Mouse (Mus musculus): ENCODE results near the gene Tbr1. TPM values are rescaled to one million over a fixed set of nuclear protein-coding genes. Genes with fewer than 3 reads are reported as not detected.

Gene Tbr1
- 0.08 and 0.09 TPM in 2 replicates for polyA plus RNA-seq (2015; fragmentation: Nextera tagmentation; extraction: Ambion mirVana)

DNA sequence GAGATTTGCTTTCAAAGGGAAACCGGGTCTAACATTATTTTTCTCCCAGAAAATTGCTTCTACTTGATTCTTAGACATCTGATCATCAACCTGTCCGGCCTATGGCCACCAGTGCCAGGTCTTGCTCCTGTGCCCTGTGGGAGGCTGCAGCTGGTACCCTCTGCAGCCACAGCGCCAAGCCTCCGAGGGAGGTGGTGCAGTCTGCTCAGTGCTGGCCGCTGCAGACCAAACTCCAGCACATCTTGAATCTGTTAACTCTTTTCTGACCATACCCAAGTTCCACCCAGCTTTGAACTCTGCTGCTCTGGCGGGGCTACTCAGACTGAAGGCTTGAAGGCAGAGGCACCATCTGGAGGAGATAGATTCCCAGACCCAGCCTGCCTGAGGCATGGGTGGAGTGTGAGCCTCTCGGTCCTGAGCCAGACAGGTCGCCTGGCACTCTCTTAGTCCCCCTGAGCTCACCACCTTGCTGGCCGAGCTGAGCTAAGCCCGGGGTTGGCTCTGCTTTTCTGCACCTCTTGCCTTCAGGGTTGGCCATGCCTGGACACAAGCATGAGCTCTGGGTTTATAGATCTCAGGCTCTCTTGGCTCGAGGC lies at the start of gene Tbr1:
Gene Tbr1 (plus strand): TSS at position 275 of the 596 bp plus-strand sequence.
- Histone ChIP-seq H3K36me3 (no peaks in the 10 kb centered on the region), H3K4me2 (peak within 1 kb of the TSS; percentile 26; the same call in 1 of the 2 replicates), H3K27me3 (peaks cover 61% of the 10 kb centered on the region), H3K4me3 (no peak within 1 kb of the TSS), H3K4me1 (peaks cover 17% of the 10 kb centered on the region), H3K9ac (no peak within 1 kb of the TSS), H3K27ac (no peak within 1 kb of the TSS), H3K9me3 (no peaks in the 10 kb centered on the region)
- ATAC-seq (ENCODE audit: borderline replicate concordance, extremely low read depth, low FRiP score, low TSS enrichment): 0 out of 2 replicates have a peak, but pooled peaks have one; percentile 9
- 9% methylated on average over 11 of the region's 11 CpGs for WGBS

DNA sequence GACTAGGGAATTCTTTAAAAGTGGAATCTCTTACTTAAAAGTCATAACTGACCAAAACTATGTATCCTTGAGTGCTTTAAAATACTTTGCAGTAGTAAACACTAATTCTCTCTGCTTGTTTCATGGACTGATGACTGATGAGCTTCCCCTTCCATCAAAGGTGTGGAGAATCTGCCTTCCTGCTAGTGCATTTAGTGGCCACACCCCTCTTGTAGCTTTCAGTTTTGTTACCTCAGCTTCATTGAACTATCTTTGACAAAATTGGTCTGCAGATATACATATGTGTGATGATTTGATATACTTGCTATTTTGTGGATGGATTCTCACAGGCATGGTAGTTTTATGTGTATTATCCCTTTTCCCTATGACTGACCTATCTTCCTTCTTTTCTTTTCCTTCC lies 47.7 kb upstream of the Tbr1 start:
- Histone ChIP-seq H3K36me3 (no peaks in the 10 kb centered on the region), H3K9ac (no peak overlapping the region), H3K27ac (no peak overlapping the region), H3K4me2 (no peak overlapping the region), H3K27me3 (no peaks in the 10 kb centered on the region), H3K4me1 (no peaks in the 10 kb centered on the region), H3K4me3 (no peak overlapping the region), H3K9me3 (no peaks in the 10 kb centered on the region)
- no peak for ATAC-seq (ENCODE audit: borderline replicate concordance, extremely low read depth, low FRiP score, low TSS enrichment)

DNA sequence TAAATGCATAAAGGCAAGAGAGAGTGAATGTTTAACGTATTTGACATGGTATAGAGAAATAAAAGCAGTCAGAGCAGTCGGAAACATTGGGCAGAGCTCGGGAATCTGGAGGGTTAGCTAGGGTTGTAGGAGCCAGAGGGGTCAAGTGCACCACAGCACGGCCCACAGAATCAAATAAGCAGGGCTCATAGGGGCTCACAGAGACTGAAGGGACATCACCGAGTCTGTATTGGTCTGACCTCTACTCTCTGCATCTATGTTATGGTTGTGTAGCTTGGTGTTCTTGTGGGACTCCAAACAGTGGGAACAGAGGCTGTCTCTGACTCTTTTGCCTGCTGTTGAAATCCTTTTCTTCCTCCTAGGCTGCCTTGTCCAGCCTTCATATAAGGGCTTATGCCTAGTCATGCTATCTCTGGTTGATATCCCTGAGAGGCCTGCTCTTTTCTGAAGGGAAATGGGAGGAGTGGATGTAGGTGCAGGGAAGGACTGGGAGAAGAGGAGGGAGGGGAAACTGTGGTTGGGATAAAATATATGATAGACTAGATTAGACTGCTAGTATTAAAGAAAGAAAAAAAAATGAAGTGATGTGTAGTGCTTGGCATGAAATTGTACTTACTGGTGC lies 43.4 kb upstream of the Tbr1 start:
- Histone ChIP-seq H3K4me2 (no peak overlapping the region), H3K4me1 (no peaks in the 10 kb centered on the region), H3K9me3 (no peaks in the 10 kb centered on the region), H3K27me3 (no peaks in the 10 kb centered on the region), H3K9ac (no peak overlapping the region), H3K36me3 (0 out of 2 replicates have a peak, but pooled peaks cover 3% of the 10 kb centered on the region), H3K27ac (no peak overlapping the region), H3K4me3 (no peak overlapping the region)
- 68% methylated on average over 5 of the region's 5 CpGs for WGBS
- no peak for ATAC-seq (ENCODE audit: borderline replicate concordance, extremely low read depth, low FRiP score, low TSS enrichment)

DNA sequence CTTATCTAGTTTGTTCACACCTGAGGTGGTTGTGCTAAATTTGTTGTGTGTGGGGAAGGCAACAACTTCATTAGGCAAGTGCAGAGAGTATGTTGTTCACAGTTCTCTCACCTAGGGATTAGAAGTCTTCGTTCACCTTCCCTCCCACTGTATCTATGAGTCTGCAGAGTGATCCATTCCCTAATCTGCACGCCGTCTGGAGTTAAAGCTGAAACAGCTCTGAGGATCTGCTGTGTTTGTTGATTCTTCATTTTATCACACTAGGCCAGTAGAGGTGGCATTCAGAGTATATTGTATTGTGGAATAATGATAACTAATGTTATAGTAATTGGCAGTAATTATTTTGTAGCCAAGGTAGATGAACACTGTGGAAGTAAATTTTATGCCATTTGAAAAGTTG lies 42.7 kb upstream of the Tbr1 start:
- no peaks in the 10 kb centered on the region for H3K27me3 ChIP-seq
- H3K9ac ChIP-seq: no peak overlapping the region
- no peak overlapping the region for H3K4me2 ChIP-seq
- 83% methylated on average over 3 of the region's 3 CpGs for WGBS
- H3K4me1 ChIP-seq: no peaks in the 10 kb centered on the region
- H3K27ac ChIP-seq: no peak overlapping the region
- no peak overlapping the region for H3K4me3 ChIP-seq
- no peak for ATAC-seq (ENCODE audit: borderline replicate concordance, extremely low read depth, low FRiP score, low TSS enrichment)
- no peaks in the 10 kb centered on the region for H3K9me3 ChIP-seq
- 0 out of 2 replicates have a peak, but pooled peaks cover 3% of the 10 kb centered on the region for H3K36me3 ChIP-seq

DNA sequence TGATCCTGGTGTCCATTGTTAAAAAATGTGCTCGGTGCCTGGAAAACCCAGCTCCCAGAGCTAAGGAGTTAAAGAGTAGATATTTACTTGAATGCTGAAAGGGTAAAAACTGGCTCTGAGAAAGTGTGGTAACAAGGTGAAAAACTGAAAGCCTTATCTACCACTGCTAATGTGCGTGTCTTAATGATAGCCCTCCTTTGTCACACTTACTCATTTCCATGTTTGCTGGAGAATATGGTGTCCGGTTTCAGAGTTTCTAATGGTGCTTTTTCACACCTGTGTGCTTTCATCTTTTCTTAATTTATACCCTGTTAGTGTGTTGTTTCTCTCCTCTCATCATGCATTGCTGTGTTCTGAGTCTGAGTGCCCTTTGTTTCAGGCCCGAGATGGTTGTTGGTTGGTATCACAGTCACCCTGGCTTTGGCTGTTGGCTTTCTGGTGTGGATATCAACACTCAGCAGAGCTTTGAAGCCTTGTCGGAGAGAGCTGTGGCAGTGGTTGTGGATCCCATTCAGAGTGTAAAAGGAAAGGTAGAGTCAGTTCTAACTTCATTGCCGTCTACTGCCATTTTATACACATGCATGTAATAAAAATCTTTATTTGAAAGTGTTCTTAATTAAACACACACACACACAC lies 38.1 kb upstream of the Tbr1 start:
- Histone ChIP-seq H3K27me3 (no peaks in the 10 kb centered on the region), H3K4me1 (no peaks in the 10 kb centered on the region), H3K9me3 (no peaks in the 10 kb centered on the region), H3K4me3 (no peak overlapping the region), H3K27ac (no peak overlapping the region), H3K4me2 (no peak overlapping the region), H3K9ac (no peak overlapping the region), H3K36me3 (0 out of 2 replicates have a peak, but pooled peaks cover 3% of the 10 kb centered on the region)
- WGBS: 68% methylated on average over 6 of the region's 6 CpGs
- ATAC-seq (ENCODE audit: borderline replicate concordance, extremely low read depth, low FRiP score, low TSS enrichment): no peak

DNA sequence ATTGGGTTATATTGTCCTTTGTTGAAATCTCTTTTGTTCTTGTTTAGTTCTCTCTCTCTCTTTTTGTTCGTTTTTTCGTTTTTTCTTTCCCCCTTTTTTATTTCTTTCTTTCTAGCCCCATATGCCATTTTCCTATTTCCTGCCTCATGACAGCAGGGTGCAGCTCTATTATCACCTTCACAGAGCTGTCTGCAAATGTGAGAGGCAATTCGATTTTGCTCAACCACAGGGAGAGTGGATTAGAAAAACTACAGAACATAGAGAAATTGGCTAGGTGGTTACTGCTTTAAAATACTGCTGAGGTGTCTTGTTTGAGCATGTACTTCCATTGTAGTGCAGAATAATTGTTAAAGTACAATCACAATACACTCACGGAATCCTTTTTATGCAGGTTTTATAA lies 37.2 kb upstream of the Tbr1 start:
- H3K9me3 ChIP-seq: no peaks in the 10 kb centered on the region
- WGBS: 72% methylated on average over 4 of the region's 4 CpGs
- H3K4me2 ChIP-seq: no peak overlapping the region
- H3K36me3 ChIP-seq: 0 out of 2 replicates have a peak, but pooled peaks cover 3% of the 10 kb centered on the region
- no peak overlapping the region for H3K27ac ChIP-seq
- no peak overlapping the region for H3K9ac ChIP-seq
- H3K27me3 ChIP-seq: no peaks in the 10 kb centered on the region
- no peak overlapping the region for H3K4me3 ChIP-seq
- no peaks in the 10 kb centered on the region for H3K4me1 ChIP-seq
- no peak for ATAC-seq (ENCODE audit: borderline replicate concordance, extremely low read depth, low FRiP score, low TSS enrichment)

DNA sequence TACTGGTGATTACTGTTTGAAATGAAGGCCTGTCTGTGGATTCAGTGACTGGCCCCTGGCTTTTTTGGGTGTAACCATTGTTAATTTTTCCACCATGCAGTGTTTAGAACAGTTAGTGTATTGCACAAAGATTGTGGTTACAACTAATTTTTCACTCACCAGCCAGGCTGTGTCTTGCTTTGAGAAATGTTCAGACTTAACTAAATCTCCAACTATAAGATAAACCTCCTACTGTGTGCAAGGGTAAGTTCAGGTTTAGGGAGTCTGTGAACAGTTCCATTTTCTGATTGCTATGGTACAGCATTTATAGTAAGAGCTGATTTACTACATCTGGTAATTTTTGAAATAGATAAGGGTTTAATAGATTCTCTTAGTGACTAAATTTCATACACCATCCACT lies 21.9 kb upstream of the Tbr1 start:
- H3K9me3 ChIP-seq: no peaks in the 10 kb centered on the region
- H3K27ac ChIP-seq: no peak overlapping the region
- no peak overlapping the region for H3K4me3 ChIP-seq
- H3K36me3 ChIP-seq: peaks cover 11% of the 10 kb centered on the region; the same call in 1 of the 2 replicates
- no peaks in the 10 kb centered on the region for H3K27me3 ChIP-seq
- no peak for ATAC-seq (ENCODE audit: borderline replicate concordance, extremely low read depth, low FRiP score, low TSS enrichment)
- H3K4me2 ChIP-seq: no peak overlapping the region
- no peak overlapping the region for H3K9ac ChIP-seq
- H3K4me1 ChIP-seq: no peaks in the 10 kb centered on the region

DNA sequence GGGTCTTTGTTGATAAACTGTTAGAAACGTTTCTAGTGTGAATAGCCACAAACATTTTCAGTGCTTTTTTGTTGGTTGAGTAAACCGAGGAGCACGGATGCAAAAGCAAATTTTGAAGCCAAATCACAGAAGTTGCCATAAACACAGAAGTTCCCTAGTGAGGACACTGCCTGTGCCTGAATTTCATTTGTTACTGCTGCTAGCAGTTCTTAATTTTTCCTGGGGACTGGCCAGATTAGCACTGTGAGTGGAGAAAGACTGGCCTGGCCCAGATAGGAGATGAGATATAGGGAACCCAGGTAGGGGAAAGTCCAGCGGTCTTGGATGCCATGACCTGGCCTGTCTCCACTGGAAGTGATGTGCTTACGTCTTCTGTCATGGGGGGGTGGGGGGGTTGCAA lies 7.8 kb upstream of the Tbr1 start:
- H3K9me3 ChIP-seq: no peaks in the 10 kb centered on the region
- H3K4me3 ChIP-seq: no peak overlapping the region
- H3K27ac ChIP-seq: no peak overlapping the region
- H3K27me3 ChIP-seq: no peaks in the 10 kb centered on the region
- no peaks in the 10 kb centered on the region for H3K36me3 ChIP-seq
- ATAC-seq (ENCODE audit: borderline replicate concordance, extremely low read depth, low FRiP score, low TSS enrichment): no peak
- H3K9ac ChIP-seq: no peak overlapping the region
- 68% methylated on average over 5 of the region's 5 CpGs for WGBS
- no peaks in the 10 kb centered on the region for H3K4me1 ChIP-seq
- no peak overlapping the region for H3K4me2 ChIP-seq

DNA sequence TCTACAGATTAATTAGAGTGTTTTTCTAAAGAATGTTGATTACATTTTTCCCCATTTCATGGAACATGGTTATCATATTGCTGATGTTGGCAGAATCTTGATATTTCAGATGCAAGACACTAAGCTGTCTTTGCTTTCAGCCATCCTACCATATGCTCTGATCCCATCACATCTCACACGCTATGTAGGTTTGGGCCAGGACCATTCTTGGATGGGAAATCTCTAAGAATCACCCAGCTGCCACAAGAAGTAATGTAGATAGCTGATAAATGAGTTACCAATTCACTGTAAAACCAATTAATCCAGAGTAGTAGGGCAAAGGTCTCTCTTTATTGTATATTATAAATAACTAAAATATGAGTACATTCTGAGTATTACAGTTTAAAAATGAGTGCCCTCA lies 4.7 kb upstream of the Tbr1 start:
- Histone ChIP-seq H3K4me1 (no peaks in the 10 kb centered on the region), H3K36me3 (no peaks in the 10 kb centered on the region), H3K9ac (no peak overlapping the region), H3K9me3 (no peaks in the 10 kb centered on the region), H3K27me3 (peaks cover 14% of the 10 kb centered on the region), H3K27ac (no peak overlapping the region), H3K4me3 (no peak overlapping the region), H3K4me2 (no peak overlapping the region)
- 92% methylated on average over 1 of the region's 1 CpGs for WGBS
- ATAC-seq (ENCODE audit: borderline replicate concordance, extremely low read depth, low FRiP score, low TSS enrichment): no peak

DNA sequence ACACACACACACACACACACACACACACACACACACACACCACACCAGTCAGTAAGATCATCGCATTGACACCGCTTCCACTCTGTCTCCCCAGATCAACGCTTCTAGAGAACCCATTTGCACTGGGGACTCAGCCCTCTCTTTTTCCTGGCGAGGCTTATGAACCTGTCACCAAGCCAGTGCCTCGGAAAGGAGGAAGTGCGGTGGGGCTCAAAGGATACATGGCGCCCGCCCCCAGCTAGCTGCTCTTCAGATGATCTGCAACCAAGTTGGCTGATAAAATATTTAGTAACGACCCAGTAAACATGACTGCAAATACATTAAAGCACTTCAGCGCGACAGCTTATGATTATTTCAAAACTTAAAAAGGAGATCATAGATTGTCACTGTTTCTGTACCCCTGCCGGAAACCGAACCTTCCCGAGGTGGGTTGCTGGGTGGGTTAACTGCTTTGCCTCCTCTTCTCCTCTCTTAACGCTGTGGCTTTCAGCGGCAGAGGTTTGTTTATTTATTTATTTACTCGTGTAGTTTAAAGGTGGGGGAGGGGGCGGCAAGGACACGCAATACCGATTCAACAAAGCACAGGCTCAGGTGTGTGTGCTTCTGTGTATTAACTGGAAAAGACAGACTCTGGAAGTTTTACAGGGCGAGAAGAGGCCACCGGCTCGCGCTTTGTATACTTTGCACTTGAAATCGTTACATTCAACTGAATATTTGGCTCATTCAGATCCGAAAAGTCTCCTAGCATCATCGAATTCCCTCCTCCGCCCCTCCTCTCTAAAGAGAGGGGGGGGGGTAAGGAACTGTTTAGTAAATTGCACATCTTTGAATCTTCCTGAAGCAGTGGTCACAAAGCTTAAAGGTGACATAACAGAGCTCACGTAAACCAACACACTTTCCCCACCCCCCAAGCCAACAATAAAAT lies 975 bp downstream of the Tbr1 start:
- Histone ChIP-seq H3K4me2 (peak overlapping the region; percentile 26; the same call in 1 of the 2 replicates), H3K4me1 (peaks cover 17% of the 10 kb centered on the region), H3K36me3 (no peaks in the 10 kb centered on the region), H3K4me3 (no peak overlapping the region), H3K27me3 (peaks cover 67% of the 10 kb centered on the region), H3K27ac (no peak overlapping the region), H3K9me3 (no peaks in the 10 kb centered on the region), H3K9ac (no peak overlapping the region)
- WGBS: 3% methylated on average over 29 of the region's 29 CpGs
- no peak for ATAC-seq (ENCODE audit: borderline replicate concordance, extremely low read depth, low FRiP score, low TSS enrichment)

DNA sequence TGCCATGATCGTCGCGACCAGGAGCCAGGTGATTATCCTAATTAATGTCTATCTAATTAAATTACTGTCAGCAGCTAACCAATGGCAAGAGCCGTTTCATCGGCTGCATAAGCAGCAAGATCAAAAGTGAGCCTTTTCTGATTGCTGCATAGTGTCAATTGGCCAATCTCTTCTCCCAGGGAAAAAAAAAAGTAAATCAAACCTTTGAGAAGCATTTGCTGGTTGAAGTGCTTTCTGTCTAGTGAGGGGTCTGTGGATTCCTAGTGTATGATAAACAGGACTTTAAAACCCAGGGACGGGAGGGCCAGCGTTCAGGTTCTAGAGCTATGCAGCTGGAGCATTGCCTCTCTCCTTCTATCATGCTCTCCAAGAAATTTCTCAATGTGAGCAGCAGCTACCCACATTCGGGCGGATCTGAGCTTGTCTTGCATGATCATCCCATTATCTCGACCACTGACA lies 1.7 kb downstream of the Tbr1 start:
- ATAC-seq (ENCODE audit: borderline replicate concordance, extremely low read depth, low FRiP score, low TSS enrichment): no peak
- peaks cover 74% of the 10 kb centered on the region for H3K27me3 ChIP-seq
- H3K9ac ChIP-seq: no peak overlapping the region
- H3K36me3 ChIP-seq: no peaks in the 10 kb centered on the region
- peaks cover 17% of the 10 kb centered on the region for H3K4me1 ChIP-seq
- 2% methylated on average over 10 of the region's 10 CpGs for WGBS
- no peak overlapping the region for H3K4me2 ChIP-seq
- no peak overlapping the region for H3K27ac ChIP-seq
- H3K4me3 ChIP-seq: no peak overlapping the region
- H3K9me3 ChIP-seq: no peaks in the 10 kb centered on the region

All from lung, embryonic 15.5 days (tissue).